In genomic region chr1:169400841-169401240, GRCm38 (mm10) we compare ENCODE assay signal across 27 mouse cellular contexts.
DNase-seq lines count a peak whose midpoint lies in the region; ATAC-seq and TF ChIP-seq lines count a peak whose summit lies in the region.
"Had no signal": no experiment of that assay in that cellular context is flagged by ENCODE, and none has a peak within 500 bp of the region (broad histone marks: within the 10 kb centered on the region; RNA-seq: fewer than 3 reads in every experiment).

No protein-coding gene starts in this region.

- H3K9me3 ChIP-seq in hindbrain, embryonic 11.5 days (ENCODE audit: control insufficient read depth, low read length) = no peaks in the 10 kb centered on the region
- H3K9me3 ChIP-seq in hindbrain, embryonic 14.5 days (ENCODE audit: control insufficient read depth, low read length) = no peaks in the 10 kb centered on the region
- H3K9me3 ChIP-seq: embryonic facial prominence, embryonic 13.5 days; forebrain, embryonic 13.5 days; hindbrain, embryonic 12.5 days had no signal

- H3K27me3 ChIP-seq in hindbrain, embryonic 11.5 days (ENCODE audit: control insufficient read depth, insufficient read depth, low read length) = no peaks in the 10 kb centered on the region
- no peaks in the 10 kb centered on the region for H3K27me3 ChIP-seq in hindbrain, embryonic 14.5 days (ENCODE audit: control insufficient read depth, insufficient read depth, low read length)
- H3K27me3 ChIP-seq: CH12.LX; embryonic facial prominence, embryonic 13.5 days; forebrain, embryonic 13.5 days; hindbrain, embryonic 12.5 days had no signal

- no peak for TF ChIP-seq POLR2A in lung, adult 2 months (IDR thresholded peaks at IDR 0.05; ENCODE audit: borderline replicate concordance, extremely low read depth, low read depth, low read length)

- no peak overlapping the region for H3K9ac ChIP-seq in hindbrain, embryonic 11.5 days (ENCODE audit: low read depth, low read length)
- no peak overlapping the region for H3K9ac ChIP-seq in hindbrain, embryonic 14.5 days
- H3K9ac ChIP-seq: embryonic facial prominence, embryonic 13.5 days; forebrain, embryonic 13.5 days; hindbrain, embryonic 12.5 days had no signal

- no peak overlapping the region for H3K27ac ChIP-seq in hindbrain, embryonic 11.5 days (ENCODE audit: low read depth, low read length)
- no peak overlapping the region for H3K27ac ChIP-seq in hindbrain, embryonic 14.5 days
- H3K27ac ChIP-seq: embryonic facial prominence, embryonic 13.5 days; forebrain, embryonic 13.5 days; hindbrain, embryonic 12.5 days; hindbrain, postnatal 0 days had no signal

- H3K36me3 ChIP-seq in hindbrain, embryonic 11.5 days (ENCODE audit: control insufficient read depth, insufficient read depth, low read length) = no peaks in the 10 kb centered on the region
- H3K36me3 ChIP-seq in hindbrain, embryonic 14.5 days (replicated peaks; ENCODE audit: control insufficient read depth, insufficient read depth) = no peaks in the 10 kb centered on the region
- H3K36me3 ChIP-seq: embryonic facial prominence, embryonic 13.5 days; G1E; hindbrain, embryonic 12.5 days had no signal

- H3K4me3 ChIP-seq in hindbrain, embryonic 11.5 days (ENCODE audit: low read depth, low read length) = no peak overlapping the region
- H3K4me3 ChIP-seq in hindbrain, embryonic 14.5 days (replicated peaks; ENCODE audit: low read length) = no peak overlapping the region
- H3K4me3 ChIP-seq in lung, adult 2 months (replicated peaks; ENCODE audit: extremely low read depth, low read depth, low read length) = no peak overlapping the region
- H3K4me3 ChIP-seq: embryonic facial prominence, embryonic 13.5 days; erythroblast, embryonic 14.5 days; forebrain, embryonic 13.5 days; hindbrain, embryonic 12.5 days had no signal

- TF ChIP-seq CTCF in lung, adult 2 months (IDR thresholded peaks at IDR 0.05; ENCODE audit: insufficient read depth, low read length) = no peak

- no peak overlapping the region for H3K4me2 ChIP-seq in hindbrain, embryonic 11.5 days (replicated peaks; ENCODE audit: low read depth, low read length)
- no peak overlapping the region for H3K4me2 ChIP-seq in hindbrain, embryonic 14.5 days (replicated peaks)
- H3K4me2 ChIP-seq: embryonic facial prominence, embryonic 13.5 days; forebrain, embryonic 13.5 days; heart, embryonic 11.5 days; hindbrain, embryonic 12.5 days had no signal

- ATAC-seq in hindbrain, embryonic 11.5 days (ENCODE audit: low FRiP score) = no peak
- no peak for ATAC-seq in hindbrain, embryonic 14.5 days (ENCODE audit: low FRiP score)
- ATAC-seq: forebrain, embryonic 13.5 days; forebrain, embryonic 16.5 days; hindbrain, postnatal 0 days; inflammation-experienced regulatory T-cells, adult 6 months; intestine, embryonic 16.5 days; Patski had no signal

- no peaks in the 10 kb centered on the region; the same call in 1 of the 2 replicates for H3K4me1 ChIP-seq in hindbrain, embryonic 11.5 days (replicated peaks; ENCODE audit: control insufficient read depth, insufficient read depth, low read length)
- H3K4me1 ChIP-seq in hindbrain, embryonic 14.5 days (replicated peaks; ENCODE audit: control insufficient read depth, insufficient read depth, low read length) = no peaks in the 10 kb centered on the region
- no peaks in the 10 kb centered on the region for H3K4me1 ChIP-seq in lung, adult 2 months (ENCODE audit: control insufficient read depth, insufficient read depth, low read length)
- H3K4me1 ChIP-seq: embryonic facial prominence, embryonic 13.5 days; hindbrain, embryonic 12.5 days had no signal

- WGBS in hindbrain, embryonic 11.5 days = 48% methylated on average over 6 of the region's 6 CpGs
- WGBS in hindbrain, embryonic 14.5 days = 41% methylated on average over 6 of the region's 6 CpGs
- WGBS in lung, adult 2 months = 77% methylated on average over 6 of the region's 6 CpGs

- peak; percentile 51 for DNase-seq in embryo, embryonic 10 days (ENCODE audit: low spot score)
- DNase-seq in embryo, embryonic 9.5 days (ENCODE audit: extremely low spot score) = no peak
- DNase-seq in hindbrain, embryonic 11.5 days (ENCODE audit: low spot score) = peak; percentile 49
- no peak for DNase-seq in hindbrain, embryonic 14.5 days (ENCODE audit: low spot score)
- peak; percentile 13 for DNase-seq in embryo, embryonic 11 days
- DNase-seq in lung, adult 2 months = no peak
- no peak for DNase-seq in lung, postnatal 36 days
- DNase-seq: adrenal gland, postnatal 10 days; adrenal gland, postnatal 36 days; cerebellum, adult 18-20 months; cerebellum, adult 9-10 months; cerebellum, postnatal 14 days; gastrocnemius, postnatal 10 days; gastrocnemius, postnatal 36 days; heart, postnatal 36 days had no signal

Comparison
In these comparisons a context has a peak if more than half of its experiments do, and no peak if none do; other contexts are left out.
1. DNase-seq: peak in embryo, embryonic 10 days (single experiment), hindbrain, embryonic 11.5 days (single experiment) and embryo, embryonic 11 days (single experiment); none in embryo, embryonic 9.5 days (single experiment), hindbrain, embryonic 14.5 days (single experiment), lung, adult 2 months (single experiment) and lung, postnatal 36 days (single experiment).